Mouse (Mus musculus) macrophage (primary cell): ENCODE results near the gene Bag1. TPM values are rescaled to one million over a fixed set of nuclear protein-coding genes. Genes with fewer than 3 reads are reported as not detected.

Experiments
- H3K27ac ChIP-seq: fragments of 350-480 bp; formaldehyde crosslinking; 2 replicates; pipeline ENCODE4 v1.9.0; 2021
- H3K36me3 ChIP-seq: fragments of 350-480 bp; formaldehyde crosslinking; 2 replicates; pipeline ENCODE4 v1.9.0; 2021; ENCODE audit errors: inconsistent target
- H3K4me3 ChIP-seq: fragments of 350-480 bp; formaldehyde crosslinking; 2 replicates; pipeline ENCODE4 v1.9.0; 2021; ENCODE audit errors: inconsistent target
- H3K79me2 ChIP-seq: fragments of 350-480 bp; formaldehyde crosslinking; 2 replicates; pipeline ENCODE4 v1.9.0; 2021; ENCODE audit errors: inconsistent target
- WGBS: methylation state at CpG from one replicate; pipeline ENCODE4 v1.1.7; 2026; ENCODE audit warnings: inconsistent platforms; ENCODE audit not compliant: missing documents; 5-methylcytosine and 5-hydroxymethylcytosine counted together
- polyA plus RNA-seq: library from polyadenylated mRNA; stranded (reverse); fragments of 250-400 nt; gene quantifications from 3 replicates; pipeline ENCODE4 v1.2.4, GENCODE M21; 2018; ENCODE audit warnings: inconsistent platforms

Gene Bag1
- polyA plus RNA-seq, 1 experiment from 2014 or later, result 229 TPM

DNA sequence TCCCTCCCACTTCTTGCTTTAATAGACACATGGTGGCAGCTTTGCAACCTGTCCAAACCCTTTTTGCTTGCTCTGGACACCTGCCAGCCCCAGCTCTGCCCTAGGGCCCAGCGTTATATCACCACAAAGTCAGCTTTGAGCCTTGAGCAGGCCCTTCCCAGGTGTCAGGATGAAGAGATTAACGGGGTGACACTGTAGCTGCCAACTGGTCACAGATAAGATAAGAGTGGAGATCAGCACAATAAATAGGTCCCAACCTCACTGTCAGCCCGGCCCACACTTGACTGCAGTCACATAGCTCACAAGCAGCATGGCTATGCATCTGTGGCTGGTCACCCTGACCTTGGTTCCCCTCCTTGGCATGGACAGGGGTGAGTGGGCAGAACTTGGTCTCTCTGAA lies 28.3 kb downstream of the Bag1 start, which contains the start of gene Spink4:
TSS of gene Spink4 (plus strand) at position 268 of the 400 bp plus-strand sequence.
- H3K27ac ChIP-seq, result no peak within 1 kb of the TSS
- no peaks in the 10 kb centered on the region for H3K79me2 ChIP-seq
- no peak within 1 kb of the TSS for H3K4me3 ChIP-seq
- 35% methylated on average over 3 of the region's 3 CpGs for WGBS
- H3K36me3 ChIP-seq, result no peaks in the 10 kb centered on the region

GRCm38 (mm10) chr4:40916592-40917155 lies 31.4 kb downstream of the Bag1 start:
- WGBS, result 95% methylated on average over 7 of the region's 7 CpGs
- H3K36me3 ChIP-seq, result no peaks in the 10 kb centered on the region
- no peaks in the 10 kb centered on the region for H3K79me2 ChIP-seq
- no peak overlapping the region for H3K4me3 ChIP-seq
- no peak overlapping the region for H3K27ac ChIP-seq

- Histone ChIP-seq H3K36me3 (no peaks in the 10 kb centered on the region), H3K79me2 (no peaks in the 10 kb centered on the region), H3K27ac (no peak overlapping the region), H3K4me3 (no peak overlapping the region)
- WGBS, result 88% methylated on average over 5 of the region's 5 CpGs
Observed at GRCm38 (mm10) chr4:40915947-40916346, 32.1 kb downstream of the Bag1 start.

DNA sequence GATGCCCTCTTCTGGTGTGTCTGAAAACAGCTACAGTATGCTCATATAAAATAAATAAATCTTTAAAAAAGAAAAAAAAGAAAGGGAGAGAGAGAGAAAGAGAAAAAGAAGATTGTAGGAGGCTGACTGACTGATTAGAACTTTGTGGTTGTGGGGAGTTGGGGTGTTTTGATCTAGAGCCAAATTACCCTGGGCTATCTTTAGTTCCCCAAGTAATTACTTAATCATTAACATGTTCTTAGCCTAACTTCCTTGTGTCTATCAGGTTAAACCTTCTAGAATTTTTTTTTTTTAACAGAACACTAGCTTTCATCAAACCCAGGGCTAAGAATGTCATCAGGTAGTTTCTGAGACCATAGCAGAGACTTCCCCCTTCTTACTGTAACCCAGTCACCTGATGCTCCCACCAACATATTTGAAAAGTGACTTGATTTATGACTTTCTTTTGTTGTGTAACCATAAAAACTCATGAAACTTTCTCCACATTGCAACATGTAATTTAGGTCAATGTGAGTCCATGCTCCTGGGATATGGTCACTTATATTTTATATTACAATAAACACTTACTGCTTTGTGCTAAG lies 33.7 kb downstream of the Bag1 start:
- H3K79me2 ChIP-seq, result no peaks in the 10 kb centered on the region
- H3K4me3 ChIP-seq, result no peak overlapping the region
- H3K36me3 ChIP-seq, result no peaks in the 10 kb centered on the region
- H3K27ac ChIP-seq, result no peak overlapping the region

- WGBS, result 71% methylated on average over 19 of the region's 20 CpGs
- no peaks in the 10 kb centered on the region for H3K79me2 ChIP-seq
- H3K36me3 ChIP-seq, result no peaks in the 10 kb centered on the region
- H3K27ac ChIP-seq, result no peak overlapping the region
- H3K4me3 ChIP-seq, result no peak overlapping the region
Observed at GRCm38 (mm10) chr4:40908261-40908969, 39.7 kb downstream of the Bag1 start.

DNA sequence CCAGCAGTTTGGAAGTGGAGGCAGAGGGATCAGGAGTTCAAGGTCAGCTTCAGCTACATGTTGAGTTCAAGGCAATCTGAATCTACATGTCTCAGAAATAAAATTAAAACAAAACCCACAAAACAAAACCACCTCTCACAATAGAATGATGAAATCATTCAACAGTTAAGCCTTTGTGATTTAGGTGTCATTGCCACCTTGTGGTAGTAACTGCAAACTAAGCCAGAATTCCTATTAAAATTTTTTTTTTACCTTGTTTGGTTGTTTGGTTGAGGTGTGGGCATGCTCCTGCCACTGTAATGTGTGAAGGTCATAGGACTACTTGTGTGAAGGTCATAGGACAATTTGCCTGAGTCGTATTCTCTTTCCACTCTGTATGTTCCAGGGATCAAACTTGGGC lies 41.8 kb downstream of the Bag1 start:
- Histone ChIP-seq H3K4me3 (no peak overlapping the region), H3K36me3 (no peaks in the 10 kb centered on the region), H3K27ac (no peak overlapping the region), H3K79me2 (no peaks in the 10 kb centered on the region)
- WGBS, result 60% methylated on average over 1 of the region's 1 CpGs

- WGBS, result 98% methylated on average over 4 of the region's 4 CpGs
- no peaks in the 10 kb centered on the region for H3K36me3 ChIP-seq
- H3K79me2 ChIP-seq, result no peaks in the 10 kb centered on the region
- H3K4me3 ChIP-seq, result no peak overlapping the region
- no peak overlapping the region for H3K27ac ChIP-seq
Observed at GRCm38 (mm10) chr4:40900612-40901011, 47.5 kb downstream of the Bag1 start.

DNA sequence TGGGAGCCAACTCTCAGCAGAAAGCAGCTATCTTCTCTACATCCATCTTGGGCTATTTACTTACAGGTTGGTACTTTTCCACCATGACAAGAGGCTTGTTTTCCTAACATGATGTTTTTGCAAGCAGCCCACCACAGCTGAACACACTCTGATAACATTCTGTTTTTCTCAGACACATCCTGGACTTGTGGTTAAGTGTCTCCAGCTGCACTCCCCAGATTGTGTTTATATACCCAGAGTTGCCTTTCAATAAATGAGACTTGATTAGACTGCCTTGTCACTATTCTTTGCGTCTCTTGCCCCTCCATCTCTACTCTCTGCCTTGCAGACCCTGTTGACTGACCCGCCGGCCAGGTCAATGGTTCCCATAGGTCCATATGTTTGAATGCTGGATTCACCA lies 48.0 kb downstream of the Bag1 start:
- no peak overlapping the region for H3K4me3 ChIP-seq
- H3K27ac ChIP-seq, result peak overlapping the region; percentile 60
- 90% methylated on average over 3 of the region's 3 CpGs for WGBS
- no peaks in the 10 kb centered on the region for H3K79me2 ChIP-seq
- H3K36me3 ChIP-seq, result no peaks in the 10 kb centered on the region

GRCm38 (mm10) chr4:40899264-40899663 lies 48.8 kb downstream of the Bag1 start:
- Histone ChIP-seq H3K27ac (peak overlapping the region; percentile 60), H3K79me2 (no peaks in the 10 kb centered on the region), H3K36me3 (no peaks in the 10 kb centered on the region), H3K4me3 (no peak overlapping the region)
- 85% methylated on average over 2 of the region's 2 CpGs for WGBS

DNA sequence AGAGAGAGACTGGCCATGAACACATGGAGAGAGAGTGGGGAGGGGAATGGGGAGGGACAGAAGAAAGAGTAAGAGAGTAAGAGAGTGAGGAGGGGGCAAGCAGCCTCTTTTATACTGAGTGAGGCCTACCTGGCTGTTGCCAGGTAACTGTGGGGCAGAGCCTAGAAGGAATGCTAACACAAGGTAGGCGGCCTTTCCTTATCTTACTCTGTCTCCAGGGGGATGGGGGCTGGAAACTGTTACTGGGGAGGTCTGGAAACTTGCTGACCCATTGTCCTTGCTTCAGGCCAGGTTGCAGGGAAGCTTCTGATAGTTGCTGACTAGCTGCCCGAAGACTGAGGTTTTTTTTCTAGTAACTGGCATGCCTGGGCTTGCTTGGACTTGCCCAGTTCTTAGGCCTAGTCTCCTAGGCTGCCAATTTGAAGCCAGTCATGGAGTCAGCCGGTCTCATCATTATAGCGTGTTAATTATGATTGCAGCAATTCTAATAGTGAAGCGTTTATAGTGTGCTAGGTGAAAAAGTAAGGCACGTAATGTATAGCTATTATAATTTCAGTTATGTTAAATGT lies 49.5 kb downstream of the Bag1 start:
- no peaks in the 10 kb centered on the region for H3K79me2 ChIP-seq
- H3K36me3 ChIP-seq, result no peaks in the 10 kb centered on the region
- WGBS, result 99% methylated on average over 6 of the region's 6 CpGs
- no peak overlapping the region for H3K4me3 ChIP-seq
- H3K27ac ChIP-seq, result peak overlapping the region; percentile 60

- WGBS, result 94% methylated on average over 2 of the region's 2 CpGs
- no peak overlapping the region for H3K4me3 ChIP-seq
- no peaks in the 10 kb centered on the region for H3K36me3 ChIP-seq
- no peak overlapping the region for H3K27ac ChIP-seq
- H3K79me2 ChIP-seq, result no peaks in the 10 kb centered on the region
Observed at GRCm38 (mm10) chr4:40895646-40896045, 52.4 kb downstream of the Bag1 start.

DNA sequence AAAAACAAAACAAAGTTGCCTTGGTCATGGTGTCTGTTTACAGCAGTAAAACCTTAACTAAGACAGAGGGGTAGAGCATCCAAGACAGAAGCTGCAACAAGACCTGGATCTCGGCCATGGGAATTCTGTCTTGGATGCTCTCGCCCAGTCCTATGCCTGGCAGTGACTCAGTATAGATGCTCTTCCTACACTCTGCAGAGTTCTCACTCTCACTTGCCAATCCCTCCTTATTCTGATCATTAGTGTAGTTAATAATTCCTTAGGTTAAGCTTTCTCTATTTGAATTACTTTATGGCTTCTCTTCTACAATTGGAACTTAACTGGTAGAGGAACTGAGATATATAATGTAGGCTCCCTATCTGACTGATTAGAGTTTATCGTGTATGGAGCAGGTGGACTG lies 53.0 kb downstream of the Bag1 start:
- 90% methylated on average over 3 of the region's 3 CpGs for WGBS
- Histone ChIP-seq H3K27ac (no peak overlapping the region), H3K36me3 (no peaks in the 10 kb centered on the region), H3K79me2 (no peaks in the 10 kb centered on the region), H3K4me3 (no peak overlapping the region)

GRCm38 (mm10) chr4:40891206-40891605 lies 56.9 kb downstream of the Bag1 start:
- Histone ChIP-seq H3K27ac (no peak overlapping the region), H3K36me3 (no peaks in the 10 kb centered on the region), H3K4me3 (no peak overlapping the region), H3K79me2 (no peaks in the 10 kb centered on the region)
- WGBS, result 89% methylated on average over 5 of the region's 5 CpGs

DNA sequence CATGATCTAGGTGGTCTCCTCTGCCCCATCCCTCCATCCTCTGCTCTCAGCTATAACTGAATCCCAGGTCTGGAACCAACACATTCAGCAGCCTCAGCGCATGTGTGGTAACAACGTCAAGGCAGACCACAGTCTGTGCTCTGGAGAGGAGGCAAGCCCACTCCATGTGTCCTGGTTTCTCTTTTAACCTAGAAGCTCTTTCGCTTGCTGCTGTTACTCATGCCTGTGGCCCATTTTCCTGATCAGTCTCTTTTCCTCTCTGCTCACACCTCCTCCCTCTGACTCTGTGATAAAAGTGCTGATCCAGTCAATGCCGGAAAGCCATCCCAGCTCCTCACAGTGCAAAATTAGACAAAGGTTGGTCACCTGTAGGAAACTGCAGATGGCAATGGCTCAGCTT lies 58.1 kb downstream of the Bag1 start:
- Histone ChIP-seq H3K36me3 (no peaks in the 10 kb centered on the region), H3K4me3 (no peak overlapping the region), H3K79me2 (no peaks in the 10 kb centered on the region), H3K27ac (no peak overlapping the region)
- 84% methylated on average over 4 of the region's 4 CpGs for WGBS

DNA sequence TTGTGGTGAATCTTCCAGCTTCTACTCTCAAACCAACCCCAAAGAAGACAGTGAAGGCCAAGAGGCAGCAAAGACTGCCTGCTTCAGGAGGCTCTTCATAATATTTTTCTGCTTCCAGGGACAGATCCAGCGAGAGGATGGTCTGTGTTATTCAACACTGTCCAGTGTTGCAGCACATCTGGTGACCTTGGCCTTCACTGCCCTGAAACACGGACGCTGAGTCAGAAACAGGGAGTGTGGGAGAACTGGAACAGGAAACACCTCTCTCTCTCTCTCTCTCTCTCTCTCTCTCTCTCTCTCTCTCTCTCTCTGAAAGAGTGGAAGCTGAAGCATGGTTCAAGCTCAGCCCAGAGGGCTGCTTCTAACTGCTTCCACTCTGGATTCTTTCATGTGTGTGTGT lies 58.8 kb downstream of the Bag1 start:
- 55% methylated on average over 3 of the region's 3 CpGs for WGBS
- Histone ChIP-seq H3K27ac (no peak overlapping the region), H3K4me3 (no peak overlapping the region), H3K36me3 (no peaks in the 10 kb centered on the region), H3K79me2 (no peaks in the 10 kb centered on the region)
